Mouse (Mus musculus) cerebellum, adult 2 months (tissue): ENCODE results near the gene Klhl32.

ENCODE experiments used
- CTCF ChIP-seq: fragments of 200-500 bp; IDR thresholded peaks from 2 replicates; pipeline ENCODE4 v1.5.1; 2011; ENCODE audit warnings: low read depth, mild to moderate bottlenecking, control low read depth, low read length, moderate library complexity, borderline replicate concordance; ENCODE audit not compliant: insufficient read depth
- POLR2A ChIP-seq: fragments of 200-500 bp; IDR thresholded peaks from 2 replicates; pipeline ENCODE4 v1.6.1; 2011; ENCODE audit warnings: low read length, control low read depth, borderline replicate concordance; ENCODE audit not compliant: insufficient read depth

GRCm38 (mm10) chr4:24715559-24715958 is 135.4 kb downstream of the Klhl32 start:
- no peak for TF ChIP-seq CTCF
- no peak for TF ChIP-seq POLR2A
